Mouse (Mus musculus): ENCODE measurements around the gene 1700024B05Rik. TPM values are rescaled to one million over a fixed set of nuclear protein-coding genes. Genes with fewer than 3 reads are reported as not detected.
"Not testable (repeated sequence)": the region's sequence is repeated elsewhere in the genome, so short reads cannot be mapped to it uniquely, and the experiment has no call there.

The 1700024B05Rik gene
- not detected for total RNA-seq (2021)
- long read RNA-seq, experiment 1, result 0 reads
- long read RNA-seq, experiment 2, result 0 reads

GRCm38 (mm10) chr14:41943695-41944094 is at the start of gene 1700024B05Rik:
TSS of gene 1700024B05Rik (plus strand) at chr14:41943995.
- intact Hi-C loops (cut with DNase I); H3K4me3 ChIP-seq; H3K27ac ChIP-seq; DNase-seq: not testable (repeated sequence)

- H3K27ac ChIP-seq; intact Hi-C loops (cut with DNase I); H3K4me3 ChIP-seq; DNase-seq: not testable (repeated sequence)
Observed at GRCm38 (mm10) chr14:41907190-41907589, 36.6 kb upstream of the 1700024B05Rik start, which contains the start of gene Gm7980. TSS of gene Gm7980 (minus strand) at chr14:41907290.

GRCm38 (mm10) chr14:41924649-41925048 is 19.1 kb upstream of the 1700024B05Rik start, which contains the start of gene 1700049E17Rik1:
TSS of gene 1700049E17Rik1 (plus strand) at chr14:41924949.
- H3K4me3 ChIP-seq; DNase-seq; intact Hi-C loops (cut with DNase I); H3K27ac ChIP-seq: not testable (repeated sequence)

- H3K4me3 ChIP-seq; H3K27ac ChIP-seq; intact Hi-C loops (cut with DNase I); DNase-seq: not testable (repeated sequence)
Observed at GRCm38 (mm10) chr14:41964095-41964494, 20.3 kb downstream of the 1700024B05Rik start.

GRCm38 (mm10) chr14:41967827-41968226 is 24.0 kb downstream of the 1700024B05Rik start, which contains the start of gene Gm6401:
TSS of gene Gm6401 (minus strand) at chr14:41967927.
- not testable (repeated sequence) for DNase-seq

GRCm38 (mm10) chr14:41968596-41968995 is 24.8 kb downstream of the 1700024B05Rik start:
- DNase-seq; H3K27ac ChIP-seq; intact Hi-C loops (cut with DNase I); H3K4me3 ChIP-seq: not testable (repeated sequence)

More at GRCm38 (mm10) chr14:41967827-41968226, 24.0 kb downstream of the 1700024B05Rik start, which contains the start of gene Gm6401:
- H3K4me3 ChIP-seq; H3K27ac ChIP-seq; intact Hi-C loops (cut with DNase I): not testable (repeated sequence)

- DNase-seq; H3K27ac ChIP-seq; intact Hi-C loops (cut with DNase I); H3K4me3 ChIP-seq: not testable (repeated sequence)
Observed at GRCm38 (mm10) chr14:41983225-41983624, 39.4 kb downstream of the 1700024B05Rik start, which contains the start of gene Gm3543. TSS of gene Gm3543 (minus strand) at chr14:41983325.

Other genes with a start within 250 kb of the 1700024B05Rik start
- gene Gm8068, start 242.1 kb upstream of the 1700024B05Rik start, total RNA-seq (2021), result not detected
- gene Gm7929, start 193.4 kb upstream of the 1700024B05Rik start, total RNA-seq (2021), result not detected
- gene Gm47189, start 171.6 kb upstream of the 1700024B05Rik start, total RNA-seq (2021), result not detected
- not detected for gene Gm7980, start 36.7 kb upstream of the 1700024B05Rik start, total RNA-seq (2021)
- gene 1700049E17Rik1, start 19.0 kb upstream of the 1700024B05Rik start, total RNA-seq (2021), result not detected
- not detected for gene Gm6401, start 23.9 kb downstream of the 1700024B05Rik start, total RNA-seq (2021)
- gene Gm3543, start 39.3 kb downstream of the 1700024B05Rik start, total RNA-seq (2021), result not detected
- gene Gm7951, start 173.4 kb downstream of the 1700024B05Rik start, total RNA-seq (2021), result not detected
- gene Gm17027, start 218.6 kb downstream of the 1700024B05Rik start, total RNA-seq (2021), result not detected
- not detected for gene Gm3573, start 246.8 kb downstream of the 1700024B05Rik start, total RNA-seq (2021)